Mouse (Mus musculus) central nervous system, embryonic 11.5 days (tissue): Measurements from ENCODE around the gene Chrnb4. TPM values are rescaled to one million over a fixed set of nuclear protein-coding genes. Genes with fewer than 3 reads are reported as not detected.

Experiments used
- polyA plus RNA-seq: library from polyadenylated mRNA; depleted of rRNA; stranded (reverse); fragments of >200 nt; gene quantifications from 2 replicates; pipeline ENCODE4 v1.2.3, GENCODE M21; 2012; rRNA removed

The Chrnb4 gene
- 1.5 and 2.7 TPM in 2 replicates for polyA plus RNA-seq

DNA sequence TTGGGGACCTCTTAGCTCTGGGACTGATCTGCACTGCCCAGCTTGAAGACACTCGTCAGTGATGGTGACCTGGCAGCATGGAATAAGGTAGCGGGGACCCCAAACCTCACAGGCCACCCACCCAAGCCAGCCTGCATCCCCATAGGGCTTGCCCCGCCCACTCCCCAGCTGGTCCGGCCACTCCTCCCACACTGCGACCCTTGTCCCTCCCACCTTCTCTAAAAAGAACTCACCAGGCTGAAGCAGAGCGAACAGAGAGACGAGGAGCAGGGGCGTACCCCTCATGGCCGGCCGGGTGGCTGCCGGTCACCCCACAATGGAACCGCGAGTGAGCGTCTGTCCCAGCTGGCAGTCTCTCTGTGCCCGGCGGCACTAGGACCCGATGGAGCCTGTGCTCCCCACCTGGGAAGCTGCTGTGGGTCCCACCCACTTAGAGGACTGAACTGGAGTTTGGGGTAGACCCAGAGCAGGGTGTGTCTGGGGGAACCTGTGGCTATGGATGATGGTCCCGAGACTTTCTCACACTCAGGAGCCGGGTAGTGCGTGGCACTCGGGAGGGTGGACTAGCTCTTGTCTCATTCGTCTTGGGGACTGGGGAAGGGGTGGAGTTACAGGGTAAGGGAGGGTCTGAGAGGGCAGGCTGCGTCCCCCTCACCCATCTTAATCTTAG, at the start of gene Chrnb4:
Gene Chrnb4 (minus strand): TSS at position 569 of the 670 bp plus-strand sequence.

DNA sequence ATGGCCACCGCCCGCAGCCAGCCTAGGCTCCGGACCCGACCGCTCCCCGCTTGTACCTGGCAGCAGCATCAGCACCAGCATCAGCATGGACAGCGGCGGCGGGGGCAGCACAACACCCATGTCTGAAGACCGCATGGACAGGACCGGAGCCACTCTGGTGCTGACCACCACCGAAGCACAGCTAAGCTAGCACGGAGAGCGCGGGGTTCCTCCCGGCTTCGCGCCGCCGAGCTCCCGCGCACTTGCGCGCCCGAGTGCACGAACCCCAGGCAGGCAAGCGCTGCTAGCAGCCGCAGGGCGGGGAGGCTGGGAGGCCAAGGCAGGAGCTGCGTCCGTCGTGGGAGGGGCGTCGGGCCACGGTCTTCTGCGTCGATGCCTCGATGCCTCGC, 22.3 kb downstream of the Chrnb4 start, which contains the start of gene Chrna3:
Gene Chrna3 (minus strand): TSS at position 288 of the 389 bp plus-strand sequence.

DNA sequence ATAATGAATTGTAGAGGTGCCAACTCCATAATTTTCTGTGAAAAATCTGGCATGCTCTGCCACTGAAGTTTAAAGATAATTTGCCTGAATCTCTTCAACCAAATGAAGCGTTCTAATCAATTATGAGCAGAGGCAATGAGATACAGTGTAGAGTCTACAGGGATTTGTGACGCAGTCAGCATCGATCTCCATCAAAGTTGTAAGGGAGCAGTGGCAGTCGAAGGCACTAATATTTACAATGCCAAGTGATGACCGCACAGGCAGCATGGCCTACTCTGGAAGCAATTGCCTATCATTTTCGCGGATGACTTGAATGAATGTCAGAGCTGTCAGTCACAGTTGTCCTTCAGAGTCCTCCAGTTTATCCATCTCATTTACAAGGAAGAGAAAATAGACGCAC, 67.9 kb downstream of the Chrnb4 start, which contains the start of gene Chrna5:
Gene Chrna5 (plus strand): TSS at position 207 of the 400 bp plus-strand sequence.

Other genes starting within 250 kb of the Chrnb4 start
- gene Ireb2, start 185.0 kb downstream of the Chrnb4 start, polyA plus RNA-seq, result 42.3 and 68.3 TPM in 2 replicates
- 1.8 and 3.7 TPM in 2 replicates for gene Hykk, start 131.5 kb downstream of the Chrnb4 start, polyA plus RNA-seq
- 161 and 281 TPM in 2 replicates for gene Psma4, start 98.0 kb downstream of the Chrnb4 start, polyA plus RNA-seq
- 0.25 TPM in 1 of 2 replicates, not detected in the other for gene AY074887, start 97.8 kb downstream of the Chrnb4 start, polyA plus RNA-seq
- 2.7 and 2.9 TPM in 2 replicates for gene Chrna5, start 67.9 kb downstream of the Chrnb4 start, polyA plus RNA-seq
- gene Chrna3, start 22.2 kb downstream of the Chrnb4 start, polyA plus RNA-seq, result 5.2 and 8.7 TPM in 2 replicates
- 22.1 and 25.8 TPM in 2 replicates for gene Ube2q2, start 100.1 kb upstream of the Chrnb4 start, polyA plus RNA-seq
- gene Fbxo22, start 160.1 kb upstream of the Chrnb4 start, polyA plus RNA-seq, result 40.3 and 44.9 TPM in 2 replicates